Mouse (Mus musculus): Measurements from ENCODE around the gene Mfap2.

GRCm38 (mm10) chr4:141010941-141011429, 767 bp downstream of the Mfap2 start:
- TF ChIP-seq CTCF (IDR thresholded peaks at IDR 0.05; ENCODE audit: low read depth) (no peak), EP300 (IDR thresholded peaks at IDR 0.05; ENCODE audit: low read depth) (no peak)
